Mouse (Mus musculus): ENCODE measurements around the gene Chid1. TPM values are rescaled to one million over a fixed set of nuclear protein-coding genes. Genes with fewer than 3 reads are reported as not detected.

Chid1 gene
- total RNA-seq, 2 experiments from 2014 or later: 11.2 to 13.1 TPM

DNA sequence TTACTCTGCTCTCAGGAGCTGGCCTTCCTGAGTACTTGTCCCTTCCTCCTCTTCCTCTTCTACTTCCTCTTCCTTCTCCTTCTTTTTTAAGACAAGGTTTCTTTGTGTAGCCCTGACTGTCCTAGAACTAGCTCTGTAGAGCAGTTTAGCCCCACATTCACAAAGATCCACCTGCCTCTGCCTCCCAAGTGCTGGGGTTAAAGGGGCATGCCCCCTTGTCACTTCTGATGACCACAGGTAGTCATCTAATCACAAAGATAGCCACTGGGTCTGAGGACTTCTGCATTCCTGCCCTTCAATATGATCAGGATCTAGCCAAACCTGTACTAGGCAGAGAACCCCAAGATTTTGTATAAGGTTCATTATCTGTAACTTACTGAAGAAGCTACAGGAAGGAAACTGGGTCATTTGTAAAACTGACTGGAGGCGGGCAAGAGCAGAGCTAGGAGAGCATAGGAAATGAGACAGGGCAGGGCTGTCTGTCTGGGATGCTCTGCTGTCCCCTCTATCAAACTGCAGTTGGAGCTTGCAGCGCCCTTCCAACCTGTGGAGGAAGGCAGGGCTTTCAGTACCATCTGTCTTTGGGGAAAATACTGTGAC is 20.2 kb upstream of the Chid1 start:
- DNase-seq (ENCODE audit: low spot score): no peak

DNA sequence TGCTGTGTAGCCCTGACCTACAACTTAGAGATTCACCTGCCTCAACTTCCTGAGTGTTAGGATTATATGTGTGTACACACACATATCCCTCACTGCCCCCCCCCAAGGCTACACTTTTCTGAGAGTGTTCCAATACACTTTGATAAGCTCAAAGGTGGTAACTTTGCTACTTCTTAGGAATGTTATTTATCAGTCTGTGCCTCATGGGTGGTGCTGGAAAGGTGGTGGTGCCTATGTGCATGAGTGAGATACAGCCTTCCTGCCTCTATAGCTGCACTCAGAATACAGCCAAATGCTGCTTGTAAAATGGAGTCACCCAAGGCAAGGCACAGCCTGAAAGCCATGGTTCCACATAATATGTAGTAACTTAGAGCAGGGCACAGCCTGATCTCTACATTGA is 19.3 kb upstream of the Chid1 start:
- no peak for DNase-seq (ENCODE audit: low spot score)

DNA sequence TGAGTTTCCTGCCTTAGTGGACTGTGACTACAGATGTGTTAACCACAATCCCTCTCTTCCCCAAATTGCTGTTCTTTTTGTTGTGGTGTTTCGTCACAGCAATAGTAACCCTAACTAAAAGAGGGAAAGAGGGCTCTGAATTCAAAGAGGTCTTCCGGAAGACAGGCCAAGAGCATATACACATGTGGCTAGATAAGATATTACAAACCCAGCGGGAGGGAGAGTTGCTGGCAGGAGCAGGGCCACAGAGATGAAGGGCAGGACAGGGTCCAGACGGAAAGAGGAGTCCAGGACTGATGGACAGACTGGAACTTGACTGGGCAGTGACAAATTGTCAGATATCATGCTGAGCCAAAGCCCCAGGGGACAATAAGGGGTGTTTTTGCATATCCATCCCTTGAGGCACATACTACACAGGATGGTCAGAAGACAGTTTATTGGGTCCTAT is 18.7 kb upstream of the Chid1 start:
- DNase-seq (ENCODE audit: low spot score): no peak

- DNase-seq (ENCODE audit: low spot score): no peak
These were observed 10.8 kb upstream of the Chid1 start for GRCm38 (mm10) chr7:141550464-141550863.

DNA sequence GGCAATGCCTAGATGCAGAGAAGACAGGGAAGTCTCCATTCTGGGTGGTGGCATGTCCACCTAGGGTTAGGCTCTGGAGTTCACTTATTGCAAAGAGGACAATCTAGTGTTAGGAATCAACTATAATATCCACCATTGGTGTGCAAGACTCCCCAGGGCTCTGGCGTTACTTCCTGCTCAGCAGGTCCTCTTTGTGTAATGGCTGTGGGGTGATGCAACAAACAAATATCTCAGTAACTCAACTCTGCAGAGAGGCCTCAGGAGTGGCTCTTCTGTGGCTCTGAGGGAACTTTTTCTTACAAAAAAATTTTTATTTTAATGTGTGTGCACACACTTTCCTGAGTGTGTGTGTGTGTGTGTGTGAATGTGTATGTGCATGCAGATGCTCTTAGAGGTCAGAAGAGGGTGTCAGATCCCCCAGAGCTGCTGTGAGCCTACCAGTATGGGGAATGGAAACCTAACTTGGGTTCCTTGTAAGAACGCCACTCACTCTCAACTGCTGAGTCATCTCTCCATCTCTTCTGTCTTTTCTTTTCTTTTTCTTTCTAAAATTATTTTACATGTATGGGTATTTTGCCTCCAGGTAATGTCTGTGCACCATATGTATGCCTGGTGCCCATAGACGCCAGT is 9.9 kb upstream of the Chid1 start:
- DNase-seq (ENCODE audit: low spot score): no peak

DNA sequence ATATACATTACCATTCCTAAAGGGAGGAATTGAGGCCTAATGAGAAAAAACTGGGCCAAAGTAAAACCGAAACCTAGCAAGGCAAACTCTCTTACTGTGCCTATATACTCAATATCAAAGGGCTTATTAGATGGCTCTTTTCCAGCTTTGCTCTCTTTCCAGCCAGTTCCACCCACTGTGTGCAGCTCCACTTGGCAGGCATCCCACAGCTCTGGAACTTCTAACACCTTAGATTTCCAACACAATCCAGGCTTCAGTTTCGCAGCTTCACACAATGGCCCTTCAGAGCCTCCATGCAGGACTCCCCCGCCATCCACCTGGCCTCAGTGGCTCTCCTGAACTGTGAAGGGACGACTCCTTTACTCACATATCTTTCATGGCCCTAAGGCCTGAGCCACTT is 5.0 kb upstream of the Chid1 start:
- no peak for DNase-seq (ENCODE audit: low spot score)

- no peak for DNase-seq (ENCODE audit: low spot score)
These were observed 2.9 kb upstream of the Chid1 start for GRCm38 (mm10) chr7:141542588-141542987.

DNA sequence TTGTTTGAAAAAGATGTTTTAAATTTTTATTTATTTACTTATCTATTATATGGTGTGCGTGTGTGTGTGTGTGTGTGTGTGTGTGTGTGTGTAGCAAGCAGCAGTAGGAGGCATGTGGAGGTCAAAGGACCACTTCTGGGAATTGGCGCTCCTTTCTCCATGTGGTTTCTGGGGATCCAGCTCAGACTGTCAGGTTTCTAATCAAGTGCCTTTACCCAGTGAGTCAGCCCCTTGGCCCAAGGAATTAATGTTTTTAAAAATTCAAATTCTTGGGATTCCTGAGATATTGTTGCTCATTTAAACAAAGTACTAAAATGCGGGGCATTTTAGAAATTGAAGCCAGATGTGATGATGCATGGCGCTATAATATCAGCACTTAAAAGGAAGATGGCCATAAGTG is 2.0 kb upstream of the Chid1 start:
- no peak for DNase-seq (ENCODE audit: low spot score)

- peak; percentile 73 for DNase-seq (ENCODE audit: low spot score)
These were observed 840 bp upstream of the Chid1 start for GRCm38 (mm10) chr7:141540312-141541081.

- peak; percentile 19 for DNase-seq (ENCODE audit: low spot score)
These were observed 653 bp downstream of the Chid1 start for GRCm38 (mm10) chr7:141538852-141539555.

GRCm38 (mm10) chr7:141535570-141535969 is 4.1 kb downstream of the Chid1 start:
- DNase-seq (ENCODE audit: low spot score): no peak

- DNase-seq (ENCODE audit: low spot score): no peak
These were observed 14.1 kb downstream of the Chid1 start for GRCm38 (mm10) chr7:141525580-141525925.

- peak; percentile 79 for DNase-seq (ENCODE audit: low spot score)
These were observed 14.7 kb downstream of the Chid1 start for GRCm38 (mm10) chr7:141524760-141525579.

DNA sequence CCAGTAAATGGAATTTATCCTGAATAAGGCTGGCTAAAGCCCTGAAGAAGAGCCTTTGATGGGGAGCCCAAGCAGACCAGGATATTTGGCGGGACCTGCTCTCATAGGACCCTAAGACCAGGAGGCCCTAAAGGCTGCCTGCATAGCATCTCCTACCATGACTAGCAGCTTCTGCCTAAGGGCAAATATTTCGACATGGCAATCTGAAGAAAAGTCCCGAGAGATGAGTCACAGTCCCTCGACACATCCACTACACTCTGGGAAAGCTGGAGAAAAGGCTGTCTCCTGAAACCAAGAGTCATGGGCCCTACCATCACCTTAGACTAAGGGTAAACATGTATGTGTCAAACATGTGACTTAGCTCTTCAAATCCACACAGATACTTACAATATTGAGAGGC is 15.4 kb downstream of the Chid1 start:
- DNase-seq (ENCODE audit: low spot score): no peak

- DNase-seq (ENCODE audit: low spot score): no peak
These were observed 16.6 kb downstream of the Chid1 start for GRCm38 (mm10) chr7:141523007-141523406.

GRCm38 (mm10) chr7:141519795-141520194 is 19.9 kb downstream of the Chid1 start:
- no peak for DNase-seq (ENCODE audit: low spot score)

- no peak for DNase-seq (ENCODE audit: low spot score)
These were observed 20.7 kb downstream of the Chid1 start for GRCm38 (mm10) chr7:141518926-141519325.

DNA sequence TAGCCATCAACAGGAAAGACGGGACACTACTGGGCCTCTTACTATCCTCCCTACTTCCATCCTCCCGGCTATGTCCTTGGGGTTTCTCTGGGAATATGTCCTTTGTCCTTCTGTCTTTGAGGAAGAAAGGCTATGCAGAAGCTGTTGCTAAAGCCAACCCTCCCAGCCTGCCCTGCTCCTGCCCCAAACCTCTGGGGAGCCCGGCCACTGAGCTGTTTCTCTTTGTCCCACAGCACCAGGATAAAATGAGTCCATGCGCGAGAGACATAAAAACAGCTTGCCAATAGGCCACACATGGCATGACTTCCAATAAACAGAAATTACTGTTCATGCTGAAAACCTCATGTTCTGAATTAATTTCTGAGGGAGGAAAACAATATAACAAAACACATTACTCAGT is 21.4 kb downstream of the Chid1 start:
- DNase-seq (ENCODE audit: low spot score): no peak

GRCm38 (mm10) chr7:141517638-141518037 is 22.0 kb downstream of the Chid1 start:
- DNase-seq (ENCODE audit: low spot score): no peak

DNA sequence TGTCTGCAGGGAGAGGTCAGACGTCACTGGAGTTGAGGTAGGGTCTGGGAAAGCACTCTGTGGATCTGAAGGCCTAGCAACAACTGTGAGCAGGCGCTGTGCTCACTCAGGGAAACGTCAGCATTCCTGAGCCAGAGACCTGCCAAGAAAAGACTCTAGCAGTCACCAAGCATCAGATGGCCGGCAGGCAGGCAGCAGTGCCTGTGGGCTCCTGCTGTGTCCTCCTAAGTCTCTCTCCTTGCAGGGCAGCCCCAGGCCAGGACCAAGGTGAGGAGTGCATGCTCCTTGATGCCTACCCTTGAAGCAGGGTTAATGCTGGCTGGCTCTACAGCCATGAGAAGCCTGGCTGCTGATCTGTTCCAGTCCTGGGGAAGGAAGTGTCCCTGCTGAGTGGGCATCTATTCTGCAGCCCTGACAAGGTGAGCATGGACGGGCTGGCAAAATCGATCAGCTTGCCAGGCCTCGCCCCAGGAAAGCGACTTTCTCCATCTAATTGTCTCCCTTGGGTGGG is 28.9 kb downstream of the Chid1 start:
- DNase-seq (ENCODE audit: low spot score): no peak

DNA sequence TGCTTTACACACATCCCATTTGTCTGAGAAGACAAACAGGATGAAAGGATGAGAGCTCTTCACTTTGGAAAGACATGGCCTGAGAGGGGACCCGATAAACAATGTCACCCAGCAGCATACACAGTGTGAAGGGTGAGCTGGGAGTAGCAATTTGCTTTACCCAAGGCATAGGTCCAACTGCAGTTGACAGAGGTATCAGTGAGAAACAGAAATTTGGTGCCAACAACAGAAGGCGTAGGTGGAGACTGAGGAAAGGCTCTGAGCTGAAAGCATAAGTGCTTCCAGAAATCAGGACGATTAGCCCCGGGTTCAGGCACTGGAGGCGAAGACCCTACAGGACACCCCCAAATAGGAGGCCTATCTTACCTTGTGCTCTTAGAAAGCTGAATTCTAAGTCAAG is 29.5 kb downstream of the Chid1 start:
- DNase-seq (ENCODE audit: low spot score): no peak
